Mouse (Mus musculus) CD4-positive, CD25-positive, alpha-beta regulatory T cell, adult 2 months (primary cell): ENCODE results near the gene Myh13.

Source experiments
- DNase-seq: peaks from one replicate; pipeline ENCODE4 v3.0.0-alpha.2; 2012; ENCODE audit warnings: low read depth, low spot score

Myh13 gene

GRCm38 (mm10) chr11:67321358-67321757, at the start of gene Myh13:
Gene Myh13, plus strand, starts transcription at chr11:67321658.
- DNase-seq, result no peak

GRCm38 (mm10) chr11:67276601-67277174, 44.8 kb upstream of the Myh13 start, which contains the start of gene Myh8:
Gene Myh8, plus strand, starts transcription at chr11:67277124.
- DNase-seq, result no peak

- DNase-seq, result no peak
Measured at GRCm38 (mm10) chr11:67293440-67293839, 28.0 kb upstream of the Myh13 start.

- DNase-seq, result no peak
Measured at GRCm38 (mm10) chr11:67313733-67314452, 7.6 kb upstream of the Myh13 start.

- no peak for DNase-seq
Measured at GRCm38 (mm10) chr11:67326536-67326935, 5.1 kb downstream of the Myh13 start.

GRCm38 (mm10) chr11:67344556-67344955, 23.1 kb downstream of the Myh13 start:
- DNase-seq, result no peak

GRCm38 (mm10) chr11:67345186-67345855, 23.9 kb downstream of the Myh13 start:
- no peak for DNase-seq

GRCm38 (mm10) chr11:67345856-67346236, 24.4 kb downstream of the Myh13 start:
- no peak for DNase-seq

- DNase-seq, result peak; percentile 57
Measured at GRCm38 (mm10) chr11:67350153-67350768, 28.8 kb downstream of the Myh13 start.

GRCm38 (mm10) chr11:67353011-67353410, 31.6 kb downstream of the Myh13 start:
- no peak for DNase-seq

GRCm38 (mm10) chr11:67358031-67358430, 36.6 kb downstream of the Myh13 start:
- no peak for DNase-seq

GRCm38 (mm10) chr11:67362236-67362635, 40.8 kb downstream of the Myh13 start:
- DNase-seq, result no peak

GRCm38 (mm10) chr11:67364551-67364950, 43.1 kb downstream of the Myh13 start:
- no peak for DNase-seq

- no peak for DNase-seq
Measured at GRCm38 (mm10) chr11:67364986-67365721, 43.7 kb downstream of the Myh13 start.

- DNase-seq, result no peak
Measured at GRCm38 (mm10) chr11:67366936-67367335, 45.5 kb downstream of the Myh13 start.

- peak; percentile 12 for DNase-seq
Measured at GRCm38 (mm10) chr11:67373333-67373732, 51.9 kb downstream of the Myh13 start.

- DNase-seq, result peak; percentile 8
Measured at GRCm38 (mm10) chr11:67376308-67376707, 54.9 kb downstream of the Myh13 start.

- DNase-seq, result no peak
Measured at GRCm38 (mm10) chr11:67379703-67380510, 58.4 kb downstream of the Myh13 start.

- DNase-seq, result no peak
Measured at GRCm38 (mm10) chr11:67381833-67382232, 60.4 kb downstream of the Myh13 start.

- DNase-seq, result no peak
Measured at GRCm38 (mm10) chr11:67384653-67385052, 63.2 kb downstream of the Myh13 start.
